Mouse (Mus musculus) heart, embryonic 13.5 days (tissue): ENCODE results near the gene Ssbp3. TPM values are rescaled to one million over a fixed set of nuclear protein-coding genes. Genes with fewer than 3 reads are reported as not detected.

Experiments used
- ATAC-seq: fragments of 200-750 bp; cut with Nextera tagmentation; 2 replicates; pipeline ENCODE4 v1.8.0; 2017; ENCODE audit warnings: moderate TSS enrichment; ENCODE audit not compliant: insufficient number of reproducible peaks, low FRiP score, low TSS enrichment; ENCODE audit errors: extremely low read depth
- H3K27ac ChIP-seq: fragments of 300-500 bp; sonication (generic); replicated peaks from 2 replicates; pipeline ENCODE4 v1.5.1; 2015; ENCODE audit warnings: moderate library complexity, mild to moderate bottlenecking, inconsistent platforms
- H3K27me3 ChIP-seq: fragments of 300-500 bp; sonication (generic); replicated peaks from 2 replicates; pipeline ENCODE4 v1.6.1; 2015; ENCODE audit warnings: mild to moderate bottlenecking, inconsistent platforms
- H3K36me3 ChIP-seq: fragments of 300-500 bp; sonication (generic); 2 replicates; pipeline ENCODE4 v1.6.1; 2015; ENCODE audit warnings: mild to moderate bottlenecking, inconsistent platforms
- H3K4me1 ChIP-seq: fragments of 300-500 bp; sonication (generic); 2 replicates; pipeline ENCODE4 v1.6.1; 2015; ENCODE audit warnings: inconsistent platforms
- H3K4me2 ChIP-seq: fragments of 300-500 bp; sonication (generic); 2 replicates; pipeline ENCODE4 v1.6.1; 2015; ENCODE audit warnings: inconsistent platforms, mild to moderate bottlenecking, moderate library complexity
- H3K4me3 ChIP-seq: fragments of 300-500 bp; sonication (generic); 2 replicates; pipeline ENCODE4 v1.5.1; 2015; ENCODE audit warnings: moderate library complexity, mild to moderate bottlenecking, inconsistent platforms
- H3K9ac ChIP-seq: fragments of 300-500 bp; sonication (generic); 2 replicates; pipeline ENCODE4 v1.6.1; 2015; ENCODE audit warnings: inconsistent platforms, mild to moderate bottlenecking, moderate library complexity
- H3K9me3 ChIP-seq: fragments of 300-500 bp; sonication (generic); 2 replicates; pipeline ENCODE4 v1.6.1; 2016; ENCODE audit warnings: inconsistent platforms
- WGBS: fragments of 180-500 bp; shearing (Covaris S2); methylation state at CpG from one replicate; pipeline ENCODE4 v1.1.7; 2015; ENCODE audit warnings: mixed read lengths; 5-methylcytosine and 5-hydroxymethylcytosine counted together
- polyA plus RNA-seq: library from polyadenylated mRNA; unstranded; fragments of >200 nt; fragmentation: Nextera tagmentation; extraction: Ambion mirVana; gene quantifications from 2 replicates; pipeline ENCODE4 v1.2.1, GENCODE M21; 2015

Gene Ssbp3
- polyA plus RNA-seq, 1 experiment from 2014 or later: 61.9 TPM

- 44% methylated on average over 2 of the region's 2 CpGs for WGBS
- H3K4me1 ChIP-seq: peaks cover 58% of the 10 kb centered on the region
Observed at GRCm38 (mm10) chr4:107003199-107003598, 92.7 kb downstream of the Ssbp3 start.

DNA sequence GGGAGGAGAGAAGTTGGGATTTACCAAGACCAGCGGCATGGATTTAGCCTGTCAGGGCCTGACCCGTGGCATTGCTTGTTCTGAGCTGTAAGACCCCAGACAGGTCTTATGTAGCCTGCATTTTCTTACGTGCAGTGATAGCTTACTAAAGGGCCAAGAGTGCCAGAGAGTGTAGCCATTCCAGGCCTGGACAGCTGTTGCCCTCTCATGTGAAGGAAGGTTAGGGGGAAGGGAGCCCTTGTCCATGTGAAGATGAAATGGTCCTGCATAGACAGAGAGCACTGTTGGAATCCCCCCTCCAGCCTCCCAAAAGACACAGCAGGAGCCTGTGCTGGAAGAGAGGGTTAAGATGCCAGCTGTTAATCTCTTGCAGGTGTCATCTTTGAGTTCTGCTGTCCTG is 93.3 kb downstream of the Ssbp3 start:
- H3K27me3 ChIP-seq: no peaks in the 10 kb centered on the region
- no peak for ATAC-seq
- peaks cover 58% of the 10 kb centered on the region for H3K4me1 ChIP-seq
- H3K4me2 ChIP-seq: no peak overlapping the region
- no peak overlapping the region for H3K9ac ChIP-seq
- 67% methylated on average over 3 of the region's 3 CpGs for WGBS
- H3K4me3 ChIP-seq: no peak overlapping the region
- H3K27ac ChIP-seq: no peak overlapping the region
- H3K9me3 ChIP-seq: no peaks in the 10 kb centered on the region
- no peaks in the 10 kb centered on the region for H3K36me3 ChIP-seq

More at GRCm38 (mm10) chr4:107003199-107003598, 92.7 kb downstream of the Ssbp3 start:
- ATAC-seq: no peak
- Histone ChIP-seq H3K9me3 (no peaks in the 10 kb centered on the region), H3K36me3 (no peaks in the 10 kb centered on the region), H3K27me3 (no peaks in the 10 kb centered on the region), H3K9ac (no peak overlapping the region), H3K4me3 (no peak overlapping the region), H3K27ac (no peak overlapping the region), H3K4me2 (no peak overlapping the region)

DNA sequence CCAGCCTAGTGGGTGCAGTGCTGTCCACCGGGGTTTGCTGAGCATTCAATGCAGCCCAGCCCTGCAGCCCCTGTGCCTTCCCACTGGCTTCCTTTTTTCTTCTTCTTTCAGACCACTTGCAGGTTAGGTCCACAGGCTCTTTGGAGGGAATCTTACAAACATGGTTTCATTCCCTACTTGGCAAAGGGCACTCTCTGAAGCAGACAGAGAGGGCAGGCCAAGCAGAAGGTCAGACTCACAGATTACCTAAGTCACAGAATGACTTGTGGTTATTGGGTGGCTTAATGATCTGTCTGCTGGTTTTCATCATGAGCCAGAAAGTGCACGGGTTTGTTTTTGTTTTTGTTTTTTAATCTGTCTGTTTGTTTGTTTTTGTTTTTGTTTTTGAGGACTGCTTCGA is 93.8 kb downstream of the Ssbp3 start:
- Histone ChIP-seq H3K9me3 (no peaks in the 10 kb centered on the region), H3K36me3 (no peaks in the 10 kb centered on the region), H3K4me1 (peaks cover 58% of the 10 kb centered on the region), H3K4me3 (no peak overlapping the region), H3K4me2 (no peak overlapping the region), H3K27me3 (no peaks in the 10 kb centered on the region), H3K9ac (no peak overlapping the region), H3K27ac (no peak overlapping the region)
- 74% methylated on average over 3 of the region's 3 CpGs for WGBS
- no peak for ATAC-seq

DNA sequence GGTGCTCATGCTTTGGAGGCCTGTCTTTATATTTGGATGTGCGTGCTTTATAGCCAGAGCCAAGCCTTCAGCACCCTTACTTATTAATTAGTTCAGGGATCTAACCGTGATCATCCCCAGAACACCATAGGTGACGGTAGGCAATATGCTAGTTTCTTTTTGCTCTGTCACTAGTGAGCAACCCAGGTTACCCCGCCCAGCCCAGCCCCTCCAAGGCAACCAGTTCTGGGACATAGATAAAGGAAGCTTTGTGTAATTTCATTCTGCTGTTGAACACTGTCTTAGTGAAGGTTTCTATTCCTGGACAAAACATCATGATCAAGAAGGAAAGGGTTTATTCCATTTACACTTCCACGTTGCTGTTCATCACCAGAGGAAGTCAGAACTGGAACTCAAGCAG is 94.7 kb downstream of the Ssbp3 start:
- no peak overlapping the region for H3K9ac ChIP-seq
- H3K27ac ChIP-seq: no peak overlapping the region
- 75% methylated on average over 5 of the region's 5 CpGs for WGBS
- H3K9me3 ChIP-seq: no peaks in the 10 kb centered on the region
- H3K4me3 ChIP-seq: no peak overlapping the region
- H3K4me1 ChIP-seq: peaks cover 53% of the 10 kb centered on the region
- no peak for ATAC-seq
- H3K27me3 ChIP-seq: no peaks in the 10 kb centered on the region
- no peak overlapping the region for H3K4me2 ChIP-seq
- H3K36me3 ChIP-seq: peaks cover 7% of the 10 kb centered on the region

DNA sequence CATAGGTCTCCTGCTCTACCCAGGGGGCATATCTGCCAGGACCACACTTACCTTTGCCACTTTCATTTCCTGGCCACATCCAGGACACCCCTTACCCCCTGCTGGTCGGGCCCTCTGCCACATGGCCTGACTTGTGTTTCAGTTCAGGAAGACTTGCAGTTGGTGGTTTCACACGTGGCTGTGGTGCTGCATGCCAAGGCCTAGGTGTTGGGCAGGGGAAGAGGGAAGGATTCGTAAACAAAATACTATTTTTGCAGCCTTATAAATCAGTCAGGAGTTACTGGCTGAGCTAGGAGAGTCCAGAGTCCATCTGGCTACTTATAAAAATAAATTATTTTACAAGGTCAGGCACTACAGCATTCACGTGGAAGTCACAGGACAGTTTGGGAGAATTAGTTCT is 95.7 kb downstream of the Ssbp3 start:
- Histone ChIP-seq H3K27ac (no peak overlapping the region), H3K4me2 (no peak overlapping the region), H3K36me3 (peaks cover 14% of the 10 kb centered on the region), H3K4me1 (peaks cover 42% of the 10 kb centered on the region), H3K9ac (no peak overlapping the region), H3K4me3 (no peak overlapping the region), H3K27me3 (no peaks in the 10 kb centered on the region), H3K9me3 (no peaks in the 10 kb centered on the region)
- WGBS: 70% methylated on average over 4 of the region's 4 CpGs
- no peak for ATAC-seq

DNA sequence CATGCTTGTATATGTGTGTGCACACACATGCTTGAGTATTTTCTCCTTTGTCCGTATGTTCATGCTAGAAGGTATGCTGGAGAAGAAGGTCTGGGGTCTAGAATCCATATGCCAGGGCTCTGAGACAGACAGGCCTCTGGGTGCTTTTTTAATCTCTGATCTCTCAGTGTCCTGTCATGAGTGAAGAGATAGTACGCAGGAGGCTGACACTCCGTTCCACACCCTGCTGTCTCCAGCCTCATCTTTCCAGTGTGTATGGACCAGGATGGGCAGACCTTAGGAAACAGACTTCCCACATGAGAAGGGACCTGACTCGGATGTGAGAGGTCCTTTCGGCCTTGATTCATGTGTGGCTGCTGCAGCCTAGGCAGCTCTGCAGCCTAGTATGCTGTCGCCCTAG is 96.3 kb downstream of the Ssbp3 start:
- H3K36me3 ChIP-seq: peaks cover 14% of the 10 kb centered on the region
- no peaks in the 10 kb centered on the region for H3K9me3 ChIP-seq
- peaks cover 42% of the 10 kb centered on the region for H3K4me1 ChIP-seq
- no peak overlapping the region for H3K4me2 ChIP-seq
- no peak overlapping the region for H3K27ac ChIP-seq
- H3K4me3 ChIP-seq: no peak overlapping the region
- H3K27me3 ChIP-seq: no peaks in the 10 kb centered on the region
- no peak overlapping the region for H3K9ac ChIP-seq
- 81% methylated on average over 6 of the region's 6 CpGs for WGBS
- no peak for ATAC-seq

- no peak for ATAC-seq
- WGBS: 80% methylated on average over 8 of the region's 8 CpGs
- Histone ChIP-seq H3K27ac (no peak overlapping the region), H3K27me3 (no peaks in the 10 kb centered on the region), H3K36me3 (peaks cover 14% of the 10 kb centered on the region), H3K9me3 (no peaks in the 10 kb centered on the region), H3K9ac (no peak overlapping the region), H3K4me3 (no peak overlapping the region), H3K4me1 (peaks cover 42% of the 10 kb centered on the region), H3K4me2 (no peak overlapping the region)
Observed at GRCm38 (mm10) chr4:107007359-107007758, 96.9 kb downstream of the Ssbp3 start.

GRCm38 (mm10) chr4:107008161-107008560 is 97.7 kb downstream of the Ssbp3 start:
- H3K9me3 ChIP-seq: no peaks in the 10 kb centered on the region
- no peak overlapping the region for H3K4me3 ChIP-seq
- H3K4me1 ChIP-seq: peaks cover 42% of the 10 kb centered on the region
- H3K36me3 ChIP-seq: peaks cover 14% of the 10 kb centered on the region
- WGBS: 79% methylated on average over 2 of the region's 2 CpGs
- H3K27ac ChIP-seq: no peak overlapping the region
- no peak overlapping the region for H3K4me2 ChIP-seq
- ATAC-seq: no peak
- no peak overlapping the region for H3K9ac ChIP-seq
- no peaks in the 10 kb centered on the region for H3K27me3 ChIP-seq

DNA sequence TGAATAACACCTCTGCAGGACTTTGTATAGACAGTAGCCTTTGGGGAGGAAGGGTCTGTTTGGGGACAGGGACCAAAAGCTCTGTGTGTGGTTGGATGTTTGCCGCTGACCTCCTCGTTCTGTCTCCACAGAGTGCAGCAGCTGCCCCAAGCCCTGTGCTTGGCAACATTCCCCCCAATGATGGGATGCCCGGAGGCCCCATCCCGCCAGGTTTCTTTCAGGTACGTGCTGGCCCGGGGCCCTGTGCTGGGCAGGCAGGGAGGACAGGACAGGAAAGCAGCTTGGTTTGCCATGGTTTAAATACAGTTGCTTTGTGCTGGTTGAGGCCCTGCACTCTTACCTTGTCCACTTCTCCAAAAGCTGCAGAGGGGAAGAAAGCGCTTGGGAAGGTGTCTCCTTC is 99.0 kb downstream of the Ssbp3 start:
- no peak overlapping the region for H3K4me2 ChIP-seq
- no peak overlapping the region for H3K27ac ChIP-seq
- peaks cover 44% of the 10 kb centered on the region for H3K4me1 ChIP-seq
- no peak overlapping the region for H3K4me3 ChIP-seq
- H3K9ac ChIP-seq: no peak overlapping the region
- no peaks in the 10 kb centered on the region for H3K9me3 ChIP-seq
- H3K36me3 ChIP-seq: peaks cover 14% of the 10 kb centered on the region
- no peak for ATAC-seq
- H3K27me3 ChIP-seq: no peaks in the 10 kb centered on the region
- WGBS: 92% methylated on average over 7 of the region's 7 CpGs

DNA sequence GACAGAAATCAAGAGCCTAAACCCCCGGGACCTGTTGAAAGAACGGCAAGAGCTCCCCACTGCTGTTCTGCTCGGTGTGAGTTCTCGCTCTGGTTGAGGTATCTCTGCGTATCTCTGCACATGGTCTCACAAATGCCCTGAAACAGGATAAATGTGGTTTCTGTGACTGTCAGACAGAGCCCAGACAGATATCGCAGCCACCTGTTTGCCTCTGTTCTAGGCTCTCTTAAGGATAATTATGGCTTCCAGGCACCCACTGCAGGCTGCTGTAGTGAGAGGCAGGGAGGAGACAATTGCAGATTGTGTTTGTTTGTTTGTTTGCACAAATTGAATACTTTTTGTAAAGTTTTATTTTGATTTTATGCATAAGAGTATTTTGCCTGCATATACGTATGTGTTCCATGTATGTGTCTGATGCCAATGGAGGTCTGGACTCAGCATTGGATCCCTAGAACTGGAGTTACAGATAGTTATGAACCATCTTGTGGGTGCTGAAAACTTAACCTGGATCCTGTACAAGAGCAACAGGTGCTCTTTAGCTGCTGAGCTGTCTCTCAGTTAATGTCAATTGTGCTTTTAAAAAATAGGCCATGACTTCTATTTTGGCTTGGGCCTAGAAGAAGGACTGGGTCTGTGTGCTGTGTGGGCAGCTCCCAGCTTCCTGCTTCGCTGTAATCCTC is 101.0 kb downstream of the Ssbp3 start:
- H3K27ac ChIP-seq: no peak overlapping the region
- H3K4me2 ChIP-seq: no peak overlapping the region
- no peak for ATAC-seq
- H3K9me3 ChIP-seq: no peaks in the 10 kb centered on the region
- peaks cover 19% of the 10 kb centered on the region for H3K36me3 ChIP-seq
- no peak overlapping the region for H3K9ac ChIP-seq
- H3K4me3 ChIP-seq: no peak overlapping the region
- H3K27me3 ChIP-seq: no peaks in the 10 kb centered on the region
- peaks cover 51% of the 10 kb centered on the region for H3K4me1 ChIP-seq
- WGBS: 82% methylated on average over 8 of the region's 8 CpGs

DNA sequence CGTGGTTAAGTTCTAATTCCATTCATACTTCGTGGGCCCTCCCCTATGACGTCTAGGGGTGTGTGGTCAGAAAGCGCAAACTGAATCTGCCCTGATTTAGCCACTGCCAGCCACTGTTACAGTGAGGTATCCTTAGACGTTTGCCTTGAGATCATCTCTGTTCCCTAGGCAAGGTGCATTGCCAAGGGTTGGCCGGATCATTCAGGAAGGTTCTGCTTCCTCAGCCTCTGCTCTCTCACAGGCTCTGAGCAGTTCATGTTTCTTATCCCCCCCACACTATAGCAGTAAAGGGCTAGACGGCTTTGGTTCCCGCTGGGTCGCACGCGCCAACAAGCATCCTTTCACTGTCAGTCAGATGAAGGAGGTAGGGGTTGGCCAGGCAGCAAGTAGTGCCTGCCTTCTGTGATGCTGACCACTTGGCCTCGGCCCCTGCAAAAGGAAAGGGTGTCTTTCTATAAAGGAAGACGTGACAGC is 101.5 kb downstream of the Ssbp3 start:
- Histone ChIP-seq H3K4me1 (peaks cover 57% of the 10 kb centered on the region), H3K9ac (no peak overlapping the region), H3K27ac (no peak overlapping the region), H3K4me2 (no peak overlapping the region), H3K27me3 (no peaks in the 10 kb centered on the region), H3K4me3 (no peak overlapping the region), H3K9me3 (no peaks in the 10 kb centered on the region), H3K36me3 (peaks cover 19% of the 10 kb centered on the region)
- no peak for ATAC-seq
- 67% methylated on average over 13 of the region's 13 CpGs for WGBS

DNA sequence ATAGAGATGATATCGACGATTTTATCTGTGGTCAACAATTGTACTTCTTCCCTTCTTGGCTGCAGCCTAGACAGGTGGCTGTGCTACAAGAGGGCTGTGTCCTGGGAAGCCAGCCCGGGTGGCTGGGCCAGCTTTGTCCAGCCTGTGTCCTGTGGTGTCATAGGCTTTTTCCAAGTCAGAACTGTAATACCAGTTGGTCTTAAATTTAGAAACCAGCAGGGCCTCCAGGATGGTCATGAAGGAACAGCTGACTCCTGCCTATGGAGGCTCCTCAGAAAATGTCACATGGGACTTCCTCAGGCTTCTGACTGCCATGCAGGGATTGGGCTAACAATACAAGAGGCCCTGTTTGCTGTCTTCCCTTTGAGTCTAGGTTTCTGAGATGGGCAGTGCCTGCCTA is 102.1 kb downstream of the Ssbp3 start:
- H3K9me3 ChIP-seq: no peaks in the 10 kb centered on the region
- no peaks in the 10 kb centered on the region for H3K27me3 ChIP-seq
- WGBS: 77% methylated on average over 3 of the region's 3 CpGs
- no peak overlapping the region for H3K9ac ChIP-seq
- no peak overlapping the region for H3K4me3 ChIP-seq
- peaks cover 63% of the 10 kb centered on the region for H3K4me1 ChIP-seq
- no peak for ATAC-seq
- H3K27ac ChIP-seq: no peak overlapping the region
- H3K4me2 ChIP-seq: no peak overlapping the region
- H3K36me3 ChIP-seq: peaks cover 19% of the 10 kb centered on the region
